ENCODE assay signal across 1 mouse cellular context in the genomic region with DNA sequence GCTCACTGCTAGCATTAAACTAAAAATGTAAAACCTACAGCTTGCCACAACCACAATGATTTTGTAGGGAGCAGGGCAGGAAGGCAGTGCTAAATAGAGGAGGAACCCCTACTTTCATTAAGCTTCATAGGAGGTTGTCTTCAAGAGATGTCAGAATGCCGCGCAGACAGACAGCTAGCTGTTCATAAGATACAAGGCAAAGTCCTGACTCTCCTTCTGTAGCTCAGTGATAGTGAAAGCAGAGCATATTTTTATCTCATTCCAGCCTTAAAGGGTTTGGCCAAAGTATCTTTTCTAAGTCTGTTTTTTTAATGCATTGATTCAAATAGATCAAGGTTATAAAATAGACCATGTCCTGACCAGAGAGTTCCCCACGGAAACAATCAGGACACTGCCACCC.
TF ChIP-seq lines count a peak whose summit lies in the region.

No protein-coding gene starts in this region.

TF ChIP-seq in MEL, 35 proteins besides CTCF, POLR2A, EP300 and RAD21 (continued from another document):
- TF ChIP-seq TAL1 (IDR thresholded peaks at IDR 0.05; ENCODE audit: low read length) = peak; percentile 8; the same call in 1 of the 2 replicates
